Mouse (Mus musculus): ENCODE measurements around the gene C5ar1.
A peak's percentile ranks its signal among the peaks of the same experiment; 100 is the strongest.

Gene C5ar1

GRCm38 (mm10) chr7:16221582-16222272 is 37.6 kb downstream of the C5ar1 start, which contains the start of gene Dhx34:
Dhx34 (minus strand) TSS chr7:16222037.
- DNase-seq, result peak; percentile 95 to 99

- DNase-seq, result no peak
Measured at GRCm38 (mm10) chr7:16213986-16214385, 45.4 kb downstream of the C5ar1 start.

- DNase-seq, result no peak
Measured at GRCm38 (mm10) chr7:16213196-16213595, 46.1 kb downstream of the C5ar1 start.

- no peak for DNase-seq
Measured at GRCm38 (mm10) chr7:16210862-16211365, 48.4 kb downstream of the C5ar1 start.

GRCm38 (mm10) chr7:16208781-16209665 is 50.3 kb downstream of the C5ar1 start:
- no peak for DNase-seq

GRCm38 (mm10) chr7:16207496-16207895 is 51.8 kb downstream of the C5ar1 start:
- DNase-seq, result no peak

GRCm38 (mm10) chr7:16207076-16207475 is 52.3 kb downstream of the C5ar1 start:
- no peak for DNase-seq

GRCm38 (mm10) chr7:16204791-16205190 is 54.5 kb downstream of the C5ar1 start:
- no peak for DNase-seq

GRCm38 (mm10) chr7:16203505-16203903 is 55.8 kb downstream of the C5ar1 start:
- no peak for DNase-seq

GRCm38 (mm10) chr7:16202756-16203504 is 56.4 kb downstream of the C5ar1 start:
- DNase-seq, result no peak

GRCm38 (mm10) chr7:16201136-16201535 is 58.2 kb downstream of the C5ar1 start:
- no peak for DNase-seq

GRCm38 (mm10) chr7:16198540-16198939 is 60.8 kb downstream of the C5ar1 start:
- DNase-seq, result no peak

GRCm38 (mm10) chr7:16197166-16197565 is 62.2 kb downstream of the C5ar1 start:
- no peak for DNase-seq

Data from cerebellum, adult 18-20 months (tissue).